Mouse (Mus musculus) cortical plate, adult 2 months (tissue): ENCODE results near the gene Plekha6. TPM values are rescaled to one million over a fixed set of nuclear protein-coding genes. Genes with fewer than 3 reads are reported as not detected.
A peak's percentile ranks its signal among the peaks of the same experiment; 100 is the strongest.

Experiments
- H3K27ac ChIP-seq: fragments of 200-500 bp; 2 replicates; pipeline ENCODE4 v1.5.1; 2012; ENCODE audit warnings: low read length, control low read depth, inconsistent platforms; ENCODE audit not compliant: insufficient read depth
- H3K4me1 ChIP-seq: fragments of 200-500 bp; 2 replicates; pipeline ENCODE4 v1.6.1; 2011; ENCODE audit warnings: low read length; ENCODE audit not compliant: control insufficient read depth, insufficient read depth
- H3K4me3 ChIP-seq: fragments of 200-500 bp; 2 replicates; pipeline ENCODE4 v1.5.1; 2011; ENCODE audit warnings: mild to moderate bottlenecking, low read length, control low read depth; ENCODE audit not compliant: insufficient read depth
- CTCF ChIP-seq: fragments of 200-500 bp; IDR thresholded peaks from 2 replicates; pipeline ENCODE4 v1.5.1; 2011; ENCODE audit warnings: mild to moderate bottlenecking, control low read depth, low read length; ENCODE audit not compliant: insufficient read depth; ENCODE audit errors: extremely low read depth
- POLR2A ChIP-seq: fragments of 200-500 bp; IDR thresholded peaks from 2 replicates; pipeline ENCODE4 v1.6.1; 2011; ENCODE audit warnings: mild to moderate bottlenecking, low read length, control low read depth; ENCODE audit not compliant: insufficient read depth; ENCODE audit errors: extremely low read depth
- polyA plus RNA-seq: library from polyadenylated mRNA; depleted of rRNA; stranded (reverse); fragments of >200 nt; gene quantifications from 2 replicates; pipeline ENCODE4 v1.2.3, GENCODE M21; 2012

Plekha6 gene
- polyA plus RNA-seq, 1 experiment: 83.2 TPM

DNA sequence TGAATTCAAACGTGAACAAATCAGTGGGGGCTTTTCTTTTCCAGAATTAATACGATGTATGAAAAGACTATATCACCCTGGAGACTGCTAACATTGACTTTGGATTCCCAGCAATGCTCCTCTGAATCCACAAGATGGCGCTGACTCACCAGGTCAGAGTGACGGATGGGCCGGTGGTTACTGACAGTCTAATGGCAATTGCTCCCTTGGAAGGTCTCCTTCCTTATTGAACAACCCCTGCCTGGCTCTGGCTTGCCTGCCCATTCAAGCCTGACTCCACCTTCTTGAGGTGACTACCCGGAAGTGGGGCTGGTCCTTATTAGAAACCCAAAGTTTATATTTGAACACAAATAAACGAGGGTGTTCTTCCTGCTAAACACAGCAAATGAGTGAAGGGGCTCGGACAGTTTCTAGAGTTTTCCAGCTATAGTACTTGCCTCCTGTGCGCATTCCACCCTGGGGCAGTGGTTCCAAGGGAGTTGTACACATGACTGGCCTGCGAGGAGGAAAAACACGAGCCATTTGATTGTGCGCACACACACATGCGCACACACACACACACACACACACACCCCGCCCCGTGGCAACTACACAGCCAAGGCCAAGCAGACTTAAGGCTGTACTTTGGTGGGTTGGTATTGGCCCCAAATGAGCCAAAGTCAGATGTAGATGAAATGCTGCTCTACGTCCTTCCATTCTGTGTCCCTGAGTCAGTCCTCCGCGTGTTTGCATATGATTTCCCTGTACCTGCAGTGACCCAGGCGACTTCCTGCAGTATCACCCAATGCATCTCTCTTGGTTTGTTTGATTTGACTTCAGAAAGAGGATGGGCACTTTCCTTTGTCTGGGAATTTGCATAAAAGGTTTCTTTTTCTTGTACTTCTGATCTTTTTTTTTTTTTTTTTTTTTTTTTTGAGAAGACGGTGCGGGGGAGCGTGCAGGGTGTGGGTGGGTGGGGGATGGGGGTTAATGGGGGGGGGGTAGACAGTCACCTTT, 17.7 kb upstream of the Plekha6 start:
- Histone ChIP-seq H3K4me1 (no peaks in the 10 kb centered on the region), H3K27ac (no peak overlapping the region), H3K4me3 (no peak overlapping the region)
- no peak for TF ChIP-seq POLR2A
- TF ChIP-seq CTCF: peak; percentile 96

DNA sequence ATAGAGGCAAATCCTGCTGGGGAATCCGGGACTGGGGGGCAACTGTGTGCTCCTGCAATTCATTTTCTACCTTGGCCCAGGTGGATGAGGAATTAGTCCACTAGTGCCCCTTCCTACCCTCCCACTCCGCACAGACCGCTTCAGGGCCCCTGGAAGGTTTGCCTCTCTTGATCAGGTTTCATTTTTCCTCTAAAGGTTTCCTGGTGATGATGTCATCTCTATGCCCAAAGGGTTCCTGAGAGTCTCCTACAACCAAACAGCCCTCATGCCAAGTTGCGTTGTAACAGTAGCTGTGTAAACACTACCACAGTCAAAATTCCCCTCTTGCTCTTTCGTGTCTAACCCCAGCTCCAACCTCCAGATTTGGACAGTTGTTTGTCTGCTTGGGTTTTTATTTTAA, 16.7 kb upstream of the Plekha6 start:
- no peak overlapping the region for H3K27ac ChIP-seq

DNA sequence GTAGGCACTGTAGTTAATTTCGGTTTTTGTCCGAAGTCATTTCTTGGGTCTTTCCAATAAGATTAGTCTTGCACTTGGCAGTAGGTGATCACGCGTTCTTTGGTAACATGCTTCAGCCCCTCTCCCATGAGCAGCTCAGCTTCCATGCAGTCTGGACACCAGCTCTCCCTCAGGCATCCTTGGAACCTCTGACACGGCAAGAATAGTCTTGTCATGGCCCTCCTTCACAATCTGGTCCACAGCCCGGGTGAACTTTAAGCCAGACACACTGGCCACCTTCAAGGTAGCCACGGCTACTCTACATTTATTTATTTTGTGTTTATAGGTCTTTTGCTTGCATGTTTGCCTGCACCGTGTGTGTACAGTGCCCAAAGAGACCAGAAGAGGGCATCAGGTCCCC, 15.9 kb upstream of the Plekha6 start:
- no peak overlapping the region for H3K4me3 ChIP-seq
- peaks cover 2% of the 10 kb centered on the region; the same call in 1 of the 2 replicates for H3K4me1 ChIP-seq
- TF ChIP-seq POLR2A: no peak
- no peak for TF ChIP-seq CTCF
- H3K27ac ChIP-seq: no peak overlapping the region

More for the DNA sequence above, 16.7 kb upstream of the Plekha6 start:
- peaks cover 2% of the 10 kb centered on the region; the same call in 1 of the 2 replicates for H3K4me1 ChIP-seq
- no peak overlapping the region for H3K4me3 ChIP-seq
- TF ChIP-seq POLR2A (no peak), CTCF (no peak)

DNA sequence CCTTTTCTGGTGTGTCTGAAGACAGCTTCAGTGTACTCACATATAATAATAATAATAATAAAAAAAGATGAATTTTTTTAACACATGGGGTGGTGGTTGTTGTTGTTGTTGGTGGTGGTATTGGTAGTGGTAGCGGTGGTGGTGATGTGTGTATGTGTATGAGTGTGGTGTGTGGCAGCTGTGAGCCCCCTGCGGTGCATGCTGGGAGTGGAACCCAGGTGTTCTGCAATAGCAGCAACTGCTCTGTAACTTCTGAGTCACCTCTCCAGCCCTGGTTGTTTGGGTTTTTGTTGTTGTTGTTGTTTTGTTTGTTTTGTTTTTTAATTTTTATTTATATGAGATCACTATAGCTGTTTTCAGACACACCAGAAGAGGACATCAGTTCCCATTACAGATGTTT, 13.5 kb upstream of the Plekha6 start:
- H3K4me1 ChIP-seq: peaks cover 2% of the 10 kb centered on the region; the same call in 1 of the 2 replicates
- H3K4me3 ChIP-seq: no peak overlapping the region
- no peak overlapping the region for H3K27ac ChIP-seq
- TF ChIP-seq CTCF (no peak), POLR2A (no peak)

DNA sequence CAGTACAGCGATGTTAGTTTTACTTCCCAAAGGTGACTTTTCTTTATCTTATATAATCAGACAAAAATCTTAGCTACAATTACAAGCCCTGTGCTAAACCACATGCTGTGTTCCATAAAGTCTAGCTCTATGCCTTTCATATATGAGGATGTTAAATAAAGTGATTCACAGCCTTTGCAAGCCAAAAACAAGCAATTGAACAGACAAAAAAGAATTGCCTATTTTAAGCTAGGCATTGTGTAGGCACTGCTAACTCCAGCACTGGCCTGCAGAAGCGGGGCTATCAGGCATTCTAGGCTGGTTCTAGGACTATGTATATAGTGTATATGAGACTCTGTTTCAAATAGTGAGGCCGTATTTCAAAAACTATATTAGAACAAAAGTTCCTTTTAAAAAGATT, 11.8 kb upstream of the Plekha6 start:
- no peak for TF ChIP-seq CTCF
- TF ChIP-seq POLR2A: no peak
- peaks cover 2% of the 10 kb centered on the region; the same call in 1 of the 2 replicates for H3K4me1 ChIP-seq
- no peak overlapping the region for H3K4me3 ChIP-seq
- no peak overlapping the region for H3K27ac ChIP-seq

DNA sequence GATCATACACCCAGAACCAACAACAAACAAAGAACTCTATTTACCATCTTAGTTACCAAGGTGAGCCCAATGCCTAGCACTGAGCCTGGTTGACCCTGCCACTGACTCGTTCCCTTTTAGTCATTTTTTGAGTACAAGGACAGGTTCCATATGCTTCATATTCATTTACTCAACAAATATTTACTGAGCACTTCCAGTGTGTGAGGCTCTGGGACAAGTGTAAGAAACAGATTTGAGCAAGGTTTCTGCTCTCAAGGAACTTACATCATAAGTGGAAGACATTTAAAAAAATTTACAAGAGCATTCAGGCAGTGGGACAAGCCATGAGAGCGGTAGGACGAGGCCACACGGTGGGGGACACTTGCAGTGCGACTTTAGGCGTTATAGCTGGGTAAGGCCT, 8.7 kb upstream of the Plekha6 start:
- Histone ChIP-seq H3K27ac (no peak overlapping the region), H3K4me3 (no peak overlapping the region), H3K4me1 (peaks cover 5% of the 10 kb centered on the region)
- no peak for TF ChIP-seq CTCF
- no peak for TF ChIP-seq POLR2A

DNA sequence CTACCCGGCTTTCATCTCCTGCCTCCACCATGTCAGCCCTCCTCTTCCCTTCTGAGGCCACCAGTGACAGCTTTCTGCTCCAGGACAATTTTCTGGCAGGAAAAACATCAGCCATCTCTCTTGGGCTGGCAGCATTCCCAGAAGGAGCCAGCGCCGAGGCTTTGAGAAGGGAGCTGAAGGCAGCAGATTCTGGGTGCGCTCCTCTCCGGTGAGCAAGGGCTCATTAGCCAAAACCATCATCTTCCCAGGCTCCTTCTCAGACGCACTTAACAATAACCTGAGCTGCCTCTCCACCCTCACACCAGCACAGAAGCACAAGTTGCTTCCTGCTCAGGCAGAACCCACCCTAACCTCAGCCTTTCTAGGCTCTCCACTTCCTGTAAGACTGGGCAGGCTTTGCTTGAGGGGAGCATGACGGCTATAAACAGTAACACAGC, 4.9 kb upstream of the Plekha6 start:
- Histone ChIP-seq H3K4me3 (no peak overlapping the region), H3K4me1 (peaks cover 4% of the 10 kb centered on the region), H3K27ac (no peak overlapping the region)
- TF ChIP-seq CTCF (no peak), POLR2A (no peak)

DNA sequence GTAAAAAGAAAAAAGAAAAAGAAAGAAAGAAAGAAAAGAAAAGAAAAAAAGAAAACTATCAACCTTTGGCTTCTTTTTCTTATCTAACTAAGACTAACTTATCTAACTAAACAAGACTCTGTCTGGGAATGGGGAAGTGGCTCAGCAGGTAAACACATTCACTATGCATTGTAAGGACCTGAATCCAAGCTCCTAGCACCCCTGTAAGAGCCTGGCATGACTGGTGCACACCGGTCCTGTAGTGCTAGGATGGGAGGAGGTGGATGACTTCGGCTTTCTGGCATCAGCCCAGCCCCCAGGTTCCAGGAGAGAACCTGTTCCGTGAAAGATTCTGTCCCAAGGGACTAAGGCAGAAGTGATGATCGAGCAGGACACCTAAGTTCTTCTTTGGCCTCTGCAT, 2.5 kb upstream of the Plekha6 start:
- H3K4me1 ChIP-seq: peaks cover 4% of the 10 kb centered on the region
- no peak overlapping the region for H3K27ac ChIP-seq
- no peak for TF ChIP-seq CTCF
- no peak for TF ChIP-seq POLR2A
- H3K4me3 ChIP-seq: no peak overlapping the region

DNA sequence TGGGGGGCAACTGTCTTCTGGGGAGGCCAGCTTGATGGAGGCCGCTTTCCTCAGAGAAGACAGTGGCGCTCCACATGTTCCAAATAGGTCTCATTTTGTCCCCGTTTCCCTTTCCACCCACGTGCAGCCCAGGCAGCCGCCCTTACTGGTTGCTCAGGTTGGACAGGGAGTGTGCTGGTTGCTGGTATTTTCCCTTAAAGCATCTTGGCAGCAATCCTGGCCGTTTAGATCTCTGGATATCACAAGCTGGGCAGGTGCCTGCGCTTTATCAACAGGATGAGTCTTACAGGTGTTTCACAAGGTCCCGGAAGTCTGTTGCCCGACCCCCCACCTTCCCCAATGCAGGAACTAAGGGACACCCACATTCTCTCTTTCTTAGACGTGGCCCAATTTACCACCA, 2.0 kb upstream of the Plekha6 start:
- Histone ChIP-seq H3K27ac (no peak overlapping the region), H3K4me1 (peaks cover 4% of the 10 kb centered on the region), H3K4me3 (no peak overlapping the region)
- TF ChIP-seq CTCF: no peak
- no peak for TF ChIP-seq POLR2A

DNA sequence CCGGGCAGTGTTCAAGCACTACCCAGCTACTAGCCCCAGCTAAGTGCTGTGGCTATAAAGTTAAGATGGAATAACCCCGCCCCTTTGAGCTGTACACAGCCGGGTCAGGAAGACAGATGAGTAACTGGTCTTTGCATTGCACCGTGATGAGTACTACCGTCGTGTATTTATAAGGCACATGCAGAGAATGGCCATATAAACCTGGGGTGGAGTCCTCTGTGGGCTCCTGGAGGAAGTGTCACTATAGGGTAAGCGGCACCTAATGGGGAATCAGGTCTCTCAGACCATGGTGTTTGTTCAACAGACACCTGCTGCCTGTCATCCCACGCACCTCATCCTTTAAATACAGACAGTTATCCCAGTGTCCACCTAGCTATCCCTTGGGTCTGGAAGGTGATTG, 1.0 kb upstream of the Plekha6 start:
- H3K27ac ChIP-seq: no peak overlapping the region
- H3K4me3 ChIP-seq: no peak overlapping the region
- peaks cover 4% of the 10 kb centered on the region for H3K4me1 ChIP-seq
- TF ChIP-seq CTCF (no peak), POLR2A (no peak)
